Mouse (Mus musculus): ENCODE measurements around the gene Zfp831. TPM values are rescaled to one million over a fixed set of nuclear protein-coding genes. Genes with fewer than 3 reads are reported as not detected.

Zfp831 gene
- polyA plus RNA-seq, 2 experiments, result 0.03 TPM; not detected in 1

- peak; percentile 45; the same call in 1 of the 2 replicates for ATAC-seq (ENCODE audit: insufficient read depth)
These were observed 29.4 kb upstream of the Zfp831 start for GRCm38 (mm10) chr2:174613921-174614441.

GRCm38 (mm10) chr2:174621881-174622280 lies 21.5 kb upstream of the Zfp831 start:
- no peaks in the 10 kb centered on the region for H3K27me3 ChIP-seq (ENCODE audit: control insufficient read depth, insufficient read depth, low read length)
- H3K36me3 ChIP-seq (replicated peaks; ENCODE audit: control insufficient read depth, insufficient read depth, low read depth), result no peaks in the 10 kb centered on the region
- no peak overlapping the region for H3K4me2 ChIP-seq (ENCODE audit: low read depth)
- no peaks in the 10 kb centered on the region for H3K9me3 ChIP-seq (ENCODE audit: control insufficient read depth, low read length)
- 24% methylated on average over 7 of the region's 7 CpGs for WGBS (ENCODE audit: insufficient replicate concordance)
- H3K27ac ChIP-seq, result no peak overlapping the region
- DNase-seq (ENCODE audit: low read depth in 3 of 3, low spot score in 3 of 3), result peak; percentile 32 to 45 (median 37)
- H3K4me3 ChIP-seq (ENCODE audit: insufficient read depth in 1 of 2, low read depth in 2 of 2, low read length in 2 of 2), result no peak overlapping the region
- TF ChIP-seq EP300 (IDR thresholded peaks at IDR 0.05; ENCODE audit: low read depth) (peak; percentile 78), CTCF (IDR thresholded peaks at IDR 0.05; ENCODE audit: low read depth) (no peak)
- peaks cover 5 to 14% of the 10 kb centered on the region in 2 experiments; a peak in 3 of 4 replicates for H3K4me1 ChIP-seq (replicated peaks; ENCODE audit: control insufficient read depth in 2 of 2, insufficient read depth in 2 of 2, low read length in 1 of 2)
- no peak overlapping the region for H3K9ac ChIP-seq (replicated peaks)
- ATAC-seq (ENCODE audit: insufficient read depth), result peak; percentile 89

More at GRCm38 (mm10) chr2:174613921-174614441, 29.4 kb upstream of the Zfp831 start:
- Histone ChIP-seq H3K4me3 (ENCODE audit: insufficient read depth in 1 of 2, low read depth in 2 of 2, low read length in 2 of 2) (no peak overlapping the region), H3K4me2 (ENCODE audit: low read depth) (no peak overlapping the region; the same call in 1 of the 2 replicates), H3K27me3 (ENCODE audit: control insufficient read depth, insufficient read depth, low read length) (no peaks in the 10 kb centered on the region), H3K27ac (no peak overlapping the region), H3K36me3 (replicated peaks; ENCODE audit: control insufficient read depth, insufficient read depth, low read depth) (no peaks in the 10 kb centered on the region), H3K9ac (replicated peaks) (no peak overlapping the region), H3K9me3 (ENCODE audit: control insufficient read depth, low read length) (no peaks in the 10 kb centered on the region), H3K4me1 (replicated peaks; ENCODE audit: control insufficient read depth in 2 of 2, insufficient read depth in 2 of 2, low read length in 1 of 2) (peaks cover 0 to 7% of the 10 kb centered on the region in 2 experiments; a peak in 2 of 4 replicates)
- 17% methylated on average over 11 of the region's 11 CpGs for WGBS (ENCODE audit: insufficient replicate concordance)
- DNase-seq (ENCODE audit: low read depth in 3 of 3, low spot score in 3 of 3), result peak in 2 of 3 experiments; percentile 20 to 24
- TF ChIP-seq EP300 (IDR thresholded peaks at IDR 0.05; ENCODE audit: low read depth), result no peak
- TF ChIP-seq CTCF (IDR thresholded peaks at IDR 0.05; ENCODE audit: low read depth), result no peak

- WGBS (ENCODE audit: insufficient replicate concordance), result 17% methylated on average over 7 of the region's 7 CpGs
- peak; percentile 44; the same call in 1 of the 2 replicates for ATAC-seq (ENCODE audit: insufficient read depth)
- Histone ChIP-seq H3K9ac (replicated peaks) (no peak overlapping the region), H3K4me2 (ENCODE audit: low read depth) (no peak overlapping the region), H3K4me3 (ENCODE audit: insufficient read depth in 1 of 2, low read depth in 2 of 2, low read length in 2 of 2) (no peak overlapping the region), H3K36me3 (replicated peaks; ENCODE audit: control insufficient read depth, insufficient read depth, low read depth) (no peaks in the 10 kb centered on the region), H3K27ac (no peak overlapping the region), H3K4me1 (replicated peaks; ENCODE audit: control insufficient read depth in 2 of 2, insufficient read depth in 2 of 2, low read length in 1 of 2) (peaks cover 5 to 14% of the 10 kb centered on the region in 2 experiments; a peak in 3 of 4 replicates), H3K27me3 (ENCODE audit: control insufficient read depth, insufficient read depth, low read length) (no peaks in the 10 kb centered on the region), H3K9me3 (ENCODE audit: control insufficient read depth, low read length) (no peaks in the 10 kb centered on the region)
- TF ChIP-seq CTCF (IDR thresholded peaks at IDR 0.05; ENCODE audit: low read depth), result peak; percentile 11; the same call in 1 of the 2 replicates
- TF ChIP-seq EP300 (IDR thresholded peaks at IDR 0.05; ENCODE audit: low read depth), result 0 out of 2 replicates have a peak, but pooled peaks have one; percentile 13
- DNase-seq (ENCODE audit: low read depth in 3 of 3, low spot score in 3 of 3), result no peak
These were observed 18.9 kb upstream of the Zfp831 start for GRCm38 (mm10) chr2:174624430-174624829.

GRCm38 (mm10) chr2:174627021-174627420 lies 16.3 kb upstream of the Zfp831 start:
- no peaks in the 10 kb centered on the region for H3K27me3 ChIP-seq (ENCODE audit: control insufficient read depth, insufficient read depth, low read length)
- DNase-seq (ENCODE audit: low read depth in 3 of 3, low spot score in 3 of 3) (no peak), ATAC-seq (ENCODE audit: insufficient read depth) (no peak)
- no peak overlapping the region for H3K4me2 ChIP-seq (ENCODE audit: low read depth)
- TF ChIP-seq EP300 (IDR thresholded peaks at IDR 0.05; ENCODE audit: low read depth) (no peak), CTCF (IDR thresholded peaks at IDR 0.05; ENCODE audit: low read depth) (no peak)
- H3K9me3 ChIP-seq (ENCODE audit: control insufficient read depth, low read length), result no peaks in the 10 kb centered on the region
- H3K4me1 ChIP-seq (replicated peaks; ENCODE audit: control insufficient read depth in 2 of 2, insufficient read depth in 2 of 2, low read length in 1 of 2), result peaks cover 0 to 4% of the 10 kb centered on the region in 2 experiments; a peak in 3 of 4 replicates
- no peak overlapping the region for H3K4me3 ChIP-seq (ENCODE audit: insufficient read depth in 1 of 2, low read depth in 2 of 2, low read length in 2 of 2)
- H3K9ac ChIP-seq (replicated peaks), result no peak overlapping the region
- WGBS (ENCODE audit: insufficient replicate concordance), result 57% methylated on average over 8 of the region's 8 CpGs
- H3K36me3 ChIP-seq (replicated peaks; ENCODE audit: control insufficient read depth, insufficient read depth, low read depth), result no peaks in the 10 kb centered on the region
- no peak overlapping the region for H3K27ac ChIP-seq

- Histone ChIP-seq H3K4me2 (ENCODE audit: low read depth) (no peak overlapping the region), H3K9ac (replicated peaks) (no peak overlapping the region), H3K4me1 (replicated peaks; ENCODE audit: control insufficient read depth in 2 of 2, insufficient read depth in 2 of 2, low read length in 1 of 2) (peaks cover 0 to under 1% of the 10 kb centered on the region in 2 experiments; a peak in 1 of 4 replicates), H3K36me3 (replicated peaks; ENCODE audit: control insufficient read depth, insufficient read depth, low read depth) (no peaks in the 10 kb centered on the region), H3K27ac (no peak overlapping the region), H3K27me3 (ENCODE audit: control insufficient read depth, insufficient read depth, low read length) (no peaks in the 10 kb centered on the region), H3K4me3 (ENCODE audit: insufficient read depth in 1 of 2, low read depth in 2 of 2, low read length in 2 of 2) (no peak overlapping the region), H3K9me3 (ENCODE audit: control insufficient read depth, low read length) (no peaks in the 10 kb centered on the region)
- no peak for DNase-seq (ENCODE audit: low read depth in 3 of 3, low spot score in 3 of 3)
- 33% methylated on average over 6 of the region's 6 CpGs for WGBS (ENCODE audit: insufficient replicate concordance)
- no peak for ATAC-seq (ENCODE audit: insufficient read depth)
- no peak for TF ChIP-seq CTCF (IDR thresholded peaks at IDR 0.05; ENCODE audit: low read depth)
- no peak for TF ChIP-seq EP300 (IDR thresholded peaks at IDR 0.05; ENCODE audit: low read depth)
These were observed 14.0 kb upstream of the Zfp831 start for GRCm38 (mm10) chr2:174629299-174629850.

Data from liver, embryonic 14.5 days (tissue).